Mouse (Mus musculus) C2C12 (cell line): ENCODE measurements around the gene Cyp4f13.

ENCODE experiments used
- CTCF ChIP-seq: IDR thresholded peaks from one replicate; pipeline ENCODE4 v1.5.1; 2011; ENCODE audit not compliant: control insufficient read depth, insufficient read depth, insufficient read length
- USF1 ChIP-seq: IDR thresholded peaks from one replicate; pipeline ENCODE4 v1.6.1; 2011; ENCODE audit warnings: low read depth, mild to moderate bottlenecking, control low read depth, moderate library complexity

DNA sequence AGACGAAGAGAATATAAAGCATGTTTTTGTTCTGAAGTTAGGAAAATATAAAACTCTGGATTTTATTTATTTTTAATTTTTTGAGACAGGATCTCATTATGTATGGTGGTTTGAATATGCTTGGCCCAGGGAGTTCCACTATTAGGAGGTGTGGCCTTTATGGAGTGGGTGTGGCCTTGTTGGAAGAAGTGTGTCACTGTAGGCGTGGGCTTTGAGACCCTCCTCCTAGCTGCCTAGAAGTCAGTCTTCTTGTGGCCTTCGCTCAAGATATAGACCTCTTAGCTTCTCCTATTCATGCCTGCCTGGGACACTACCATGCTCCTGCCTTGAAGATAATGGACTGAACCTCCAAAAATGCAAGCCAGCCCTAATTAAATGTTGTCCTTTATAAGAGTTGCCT lies 2.9 kb upstream of the Cyp4f13 start:
- TF ChIP-seq USF1 (no peak), CTCF (no peak)
